Mouse (Mus musculus): ENCODE data around the gene Itih1.

- TF ChIP-seq EP300 (IDR thresholded peaks at IDR 0.05; ENCODE audit: insufficient read depth, low read depth, low read length): no peak
- TF ChIP-seq POLR2A (IDR thresholded peaks at IDR 0.05; ENCODE audit: insufficient read depth, low read length): peak; percentile 53
Measured at GRCm38 (mm10) chr14:30951154-30951825, 8.2 kb upstream of the Itih1 start, which contains the start of gene Nek4.

Measured in ES-Bruce4 (cell line).